Mouse (Mus musculus) bone marrow macrophage, adult 2 months (primary cell): ENCODE results near the gene Acbd4. TPM values are rescaled to one million over a fixed set of nuclear protein-coding genes. Genes with fewer than 3 reads are reported as not detected.

ENCODE experiments used
- H3K27ac ChIP-seq: 2 replicates; pipeline ENCODE4 v1.5.1; 2012; ENCODE audit warnings: low read depth, low read length; ENCODE audit not compliant: insufficient read depth
- H3K4me1 ChIP-seq: 2 replicates; pipeline ENCODE4 v1.6.1; 2012; ENCODE audit warnings: low read length; ENCODE audit not compliant: control insufficient read depth, insufficient read depth
- H3K4me3 ChIP-seq: 2 replicates; pipeline ENCODE4 v1.5.1; 2012; ENCODE audit warnings: mild to moderate bottlenecking, low read length, moderate library complexity; ENCODE audit not compliant: insufficient read depth
- CTCF ChIP-seq: IDR thresholded peaks from 2 replicates; pipeline ENCODE4 v1.5.1; 2012; ENCODE audit warnings: low read depth, mild to moderate bottlenecking, low read length, moderate library complexity
- POLR2A ChIP-seq: IDR thresholded peaks from 2 replicates; pipeline ENCODE4 v1.6.1; 2012; ENCODE audit warnings: mild to moderate bottlenecking, low read depth, low read length, borderline replicate concordance
- polyA plus RNA-seq: library from polyadenylated mRNA; stranded (reverse); fragments of >200 nt; gene quantifications from 2 replicates; pipeline ENCODE4 v1.2.4, GENCODE M21; 2012; ENCODE audit not compliant: missing spikeins, insufficient read depth, insufficient read length

Acbd4 gene
- polyA plus RNA-seq, 1 experiment, result 30.4 TPM

- Histone ChIP-seq H3K4me1 (peaks cover 11% of the 10 kb centered on the region), H3K4me3 (no peak overlapping the region), H3K27ac (no peak overlapping the region)
- TF ChIP-seq POLR2A, result no peak
- TF ChIP-seq CTCF, result no peak
Observed at GRCm38 (mm10) chr11:103160738-103161137, 59.3 kb downstream of the Acbd4 start.

DNA sequence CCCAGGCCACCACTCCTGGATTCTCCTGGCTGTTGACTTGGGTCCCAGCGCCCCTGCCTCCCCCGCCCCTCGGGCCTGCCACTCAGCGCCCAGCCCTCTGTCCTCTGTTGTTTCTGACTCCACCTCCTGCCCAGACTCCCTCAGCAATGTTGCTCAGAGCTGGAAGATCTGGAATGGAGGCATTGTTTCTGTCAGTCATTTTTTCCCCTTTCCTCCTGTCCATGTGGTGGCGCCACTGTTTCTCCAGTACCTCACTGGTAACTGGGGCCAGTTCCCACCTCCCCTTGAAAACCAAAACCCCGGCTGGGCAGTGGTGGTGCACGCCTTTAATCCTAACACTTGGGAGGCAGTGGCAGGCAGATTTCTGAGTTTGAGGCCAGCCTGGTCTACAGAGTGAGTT is 60.0 kb downstream of the Acbd4 start:
- H3K4me3 ChIP-seq, result no peak overlapping the region
- TF ChIP-seq POLR2A, result no peak
- no peak for TF ChIP-seq CTCF
- no peak overlapping the region for H3K27ac ChIP-seq
- H3K4me1 ChIP-seq, result peaks cover 11% of the 10 kb centered on the region

Other genes starting within 250 kb of the Acbd4 start
- gene Eftud2, start 220.7 kb upstream of the Acbd4 start, polyA plus RNA-seq, result 40.2 and 57.1 TPM in 2 replicates
- gene Ccdc103, start 220.5 kb upstream of the Acbd4 start, polyA plus RNA-seq, result not detected in 2 replicates
- gene Fam187a, start 216.5 kb upstream of the Acbd4 start, polyA plus RNA-seq, result not detected in 2 replicates
- gene Gfap, start 200.8 kb upstream of the Acbd4 start, polyA plus RNA-seq, result not detected in 2 replicates
- 10.9 and 11.9 TPM in 2 replicates for gene Kif18b, start 176.6 kb upstream of the Acbd4 start, polyA plus RNA-seq
- gene C1ql1, start 155.0 kb upstream of the Acbd4 start, polyA plus RNA-seq, result not detected in 2 replicates
- 69.2 and 82.6 TPM in 2 replicates for gene Nmt1, start 73.5 kb upstream of the Acbd4 start, polyA plus RNA-seq
- 40.9 and 43.2 TPM in 2 replicates for gene Dcakd, start 73.3 kb upstream of the Acbd4 start, polyA plus RNA-seq
- gene Plcd3, start within 50 bp of the Acbd4 start, polyA plus RNA-seq, result 1.7 and 2.3 TPM in 2 replicates
- gene Hexim1, start 14.5 kb downstream of the Acbd4 start, polyA plus RNA-seq, result 43.7 and 44.3 TPM in 2 replicates
- 3.1 and 3.6 TPM in 2 replicates for gene Hexim2, start 30.7 kb downstream of the Acbd4 start, polyA plus RNA-seq
- 216 and 241 TPM in 2 replicates for gene Fmnl1, start 69.4 kb downstream of the Acbd4 start, polyA plus RNA-seq
- gene 1700023F06Rik, start 106.9 kb downstream of the Acbd4 start, polyA plus RNA-seq, result not detected in 2 replicates
- gene Spata32, start 116.8 kb downstream of the Acbd4 start, polyA plus RNA-seq, result not detected in 2 replicates
- gene Map3k14, start 165.8 kb downstream of the Acbd4 start, polyA plus RNA-seq, result 17.9 and 18.7 TPM in 2 replicates